Mouse (Mus musculus) left cerebral cortex, adult 2 months (tissue): ENCODE results near the gene Dlx5. TPM values are rescaled to one million over a fixed set of nuclear protein-coding genes. Genes with fewer than 3 reads are reported as not detected.

Experiments used
- DNase-seq, 2 experiments: peaks; one replicate each; pipeline ENCODE4 v3.0.0; 2021 to 2022; ENCODE audit warnings: low spot score in 2 of 2, mixed read lengths in 1 of 2; ENCODE audit errors: extremely low spot score in 1 of 2
- H3K27ac ChIP-seq: fragments of 200-600 bp; 2 replicates; pipeline ENCODE4 v1.8.1; 2022
- H3K4me3 ChIP-seq: fragments of 200-600 bp; 2 replicates; pipeline ENCODE4 v1.8.1; 2022
- CTCF ChIP-seq: fragments of 200-600 bp; IDR thresholded peaks from 2 replicates; pipeline ENCODE4 v1.8.1; 2022; ENCODE audit warnings: antibody characterized with exemption, mild to moderate bottlenecking, moderate library complexity
- intact Hi-C: fragments of 180-260 bp; cut with DNase I; formaldehyde crosslinking; loops from one replicate; pipeline ENCODE4 v1.15.1; 2025
- total RNA-seq, 2 experiments: library from RNA; stranded (reverse); gene quantifications; 2 replicates each; pipeline ENCODE4 v1.2.3; 2021

Dlx5 gene
- total RNA-seq, 2 experiments from 2014 or later, result 5.6 to 8.9 TPM

DNA sequence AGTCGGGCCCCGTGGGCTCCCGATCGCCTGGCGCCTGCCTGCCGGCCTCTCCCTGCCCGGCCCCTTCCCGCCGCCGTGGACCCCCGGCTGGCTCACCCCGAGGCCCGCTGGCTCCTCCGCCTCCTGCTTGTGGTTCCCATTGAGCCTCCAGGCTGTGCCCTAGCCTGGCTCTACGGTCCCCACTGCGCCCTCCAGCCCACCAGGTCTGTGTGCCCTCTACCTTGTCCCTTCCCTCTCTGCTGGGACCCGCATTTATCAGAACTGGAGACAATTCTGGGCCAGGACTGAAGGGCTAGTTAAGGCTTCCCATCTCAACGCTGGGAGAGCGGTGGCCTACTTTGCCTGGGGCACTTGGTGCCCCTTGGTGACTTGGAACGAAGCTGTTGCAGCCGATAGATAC lies 17.9 kb downstream of the Dlx5 start:
- DNase-seq, result no peak
- no peak for TF ChIP-seq CTCF
- intact Hi-C loops, result loop anchor here (5.0 kb wide), 1 partner anchor 287 kb away; the partner anchor contains the start of gene Sem1
- Histone ChIP-seq H3K4me3 (peak overlapping the region; percentile 37), H3K27ac (peak overlapping the region; percentile 19)

DNA sequence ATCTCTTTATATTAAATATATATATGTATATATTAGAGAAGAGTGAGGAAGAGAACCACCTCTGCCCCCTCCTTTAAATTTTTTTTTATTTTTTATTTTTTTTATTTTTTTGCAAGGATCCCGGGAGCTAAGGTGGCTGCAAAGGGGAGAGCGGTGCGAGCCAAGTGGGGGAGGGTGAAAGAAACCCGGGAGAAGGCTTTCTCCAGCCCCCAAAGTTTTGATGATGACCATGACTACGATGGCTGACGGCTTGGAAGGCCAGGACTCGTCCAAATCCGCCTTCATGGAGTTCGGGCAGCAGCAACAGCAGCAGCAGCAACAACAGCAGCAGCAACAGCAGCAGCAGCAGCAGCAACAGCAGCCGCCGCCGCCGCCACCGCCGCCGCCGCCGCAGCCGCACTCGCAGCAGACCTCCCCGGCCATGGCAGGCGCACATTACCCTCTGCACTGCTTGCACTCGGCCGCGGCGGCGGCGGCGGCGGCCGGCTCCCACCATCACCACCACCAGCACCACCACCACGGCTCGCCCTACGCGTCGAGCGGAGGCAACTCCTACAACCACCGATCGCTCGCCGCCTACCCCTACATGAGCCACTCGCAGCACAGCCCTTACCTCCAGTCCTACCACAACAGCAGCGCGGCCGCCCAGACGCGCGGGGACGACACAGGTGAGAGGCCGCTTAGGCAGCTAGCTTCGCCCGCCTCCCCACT lies 18.6 kb downstream of the Dlx5 start, which contains the start of gene Dlx6:
TSS of gene Dlx6 (plus strand) at position 175 of the 711 bp plus-strand sequence.
- TF ChIP-seq CTCF, result no peak
- H3K4me3 ChIP-seq, result peak within 1 kb of the TSS; percentile 37
- intact Hi-C loops, result loop anchor here (5.0 kb wide), 1 partner anchor 286 kb away; the partner anchor contains the start of gene Sem1
- H3K27ac ChIP-seq, result peak within 1 kb of the TSS; percentile 19
- no peak for DNase-seq

DNA sequence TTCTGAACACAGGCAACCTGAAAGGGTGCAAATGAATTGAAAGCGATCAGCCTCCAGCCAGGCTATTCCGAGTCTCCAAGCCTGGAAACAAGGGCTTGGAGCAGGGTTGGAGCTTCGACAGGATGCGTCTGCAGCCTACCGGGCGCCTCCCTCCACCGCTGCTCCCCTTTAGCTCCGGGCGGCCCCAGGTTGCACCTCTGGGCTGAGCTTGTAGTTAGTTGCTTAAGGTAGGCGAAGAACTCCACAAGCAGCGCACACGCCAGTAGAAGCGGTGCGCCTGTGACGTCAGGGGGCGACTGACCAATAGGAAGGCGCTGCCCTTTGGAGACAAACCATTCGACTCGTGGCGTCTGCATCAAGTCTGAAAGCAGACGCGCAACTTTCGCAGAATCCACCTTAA lies 19.3 kb downstream of the Dlx5 start:
- intact Hi-C loops, result loop anchor here (5.0 kb wide), 1 partner anchor 285 kb away; the partner anchor contains the start of gene Sem1
- Histone ChIP-seq H3K27ac (no peak overlapping the region), H3K4me3 (peak overlapping the region; percentile 17; the same call in 1 of the 2 replicates)

DNA sequence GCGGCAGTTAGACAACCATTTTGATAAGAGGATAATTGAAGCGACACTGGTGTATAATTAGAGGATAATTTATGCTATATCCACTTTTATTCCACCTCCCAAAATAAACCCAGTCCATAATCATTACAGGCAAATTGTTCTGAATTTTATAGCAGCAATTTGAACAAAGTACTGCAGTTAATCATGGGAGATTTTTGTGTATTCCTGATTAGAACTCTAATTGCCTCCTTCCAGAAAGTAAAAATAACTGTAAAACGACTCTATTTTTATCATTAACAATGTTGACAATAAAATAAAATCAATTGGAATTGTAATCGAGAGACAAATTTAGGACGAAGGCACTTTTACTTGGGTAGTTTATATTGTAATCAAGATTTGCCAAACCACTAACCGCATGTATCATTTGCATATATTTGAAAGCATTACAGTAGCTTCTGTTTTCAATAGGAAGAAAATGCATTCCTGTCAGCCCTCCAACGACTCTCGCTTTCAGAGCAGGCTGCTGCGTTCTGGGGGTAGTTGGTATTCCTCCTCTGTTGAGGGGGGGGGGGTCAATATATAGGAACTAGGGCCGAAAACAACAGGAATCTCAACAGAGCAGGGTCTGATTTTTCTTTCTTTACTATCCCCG lies 20.0 kb downstream of the Dlx5 start:
- intact Hi-C loops, result loop anchor here (5.0 kb wide), 1 partner anchor 285 kb away; the partner anchor contains the start of gene Sem1
- no peak overlapping the region; the same call in 1 of the 2 replicates for H3K4me3 ChIP-seq
- no peak for DNase-seq
- no peak overlapping the region for H3K27ac ChIP-seq
- no peak for TF ChIP-seq CTCF

More for the DNA sequence above, 19.3 kb downstream of the Dlx5 start:
- DNase-seq, result peak in 1 of 2 experiments; percentile 75
- no peak for TF ChIP-seq CTCF

DNA sequence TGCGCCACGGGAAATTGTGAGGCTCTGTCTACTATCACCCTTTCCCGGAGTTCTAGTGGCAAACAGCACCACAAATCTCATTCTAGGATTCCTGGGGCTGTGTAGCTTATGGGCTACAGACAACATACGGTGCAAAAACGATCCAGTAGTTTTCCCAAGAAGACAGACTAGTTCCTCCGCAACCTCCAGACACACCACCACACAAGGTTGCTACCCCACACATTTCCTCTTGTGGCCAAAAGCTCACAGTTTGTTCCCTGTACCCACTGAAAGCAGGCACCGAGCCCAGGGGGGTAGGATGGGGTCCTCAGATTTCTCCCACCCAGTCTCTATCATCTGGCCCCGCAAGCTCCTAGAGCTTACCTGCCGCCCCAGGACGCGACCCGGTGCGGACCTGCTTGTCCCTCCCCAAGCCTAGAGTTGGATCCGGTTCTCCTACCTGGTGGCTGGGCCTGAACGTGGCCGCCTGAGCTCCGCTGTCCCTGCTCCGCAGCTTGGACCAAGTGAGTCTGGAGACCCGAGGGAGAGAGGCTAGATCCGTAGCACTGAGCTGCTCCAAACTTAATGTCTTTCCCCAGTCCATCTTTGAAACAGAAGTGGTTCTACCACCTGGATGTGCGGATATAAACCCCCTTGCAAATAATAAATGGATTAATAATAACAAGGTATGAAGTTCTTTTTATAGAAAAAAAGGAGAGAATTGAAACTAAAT lies 20.6 kb downstream of the Dlx5 start:
- no peak for TF ChIP-seq CTCF
- H3K27ac ChIP-seq, result no peak overlapping the region; the same call in 1 of the 2 replicates
- intact Hi-C loops, result loop anchor here (5.0 kb wide), 1 partner anchor 284 kb away; the partner anchor contains the start of gene Sem1
- no peak for DNase-seq
- peak overlapping the region; percentile 32 for H3K4me3 ChIP-seq

DNA sequence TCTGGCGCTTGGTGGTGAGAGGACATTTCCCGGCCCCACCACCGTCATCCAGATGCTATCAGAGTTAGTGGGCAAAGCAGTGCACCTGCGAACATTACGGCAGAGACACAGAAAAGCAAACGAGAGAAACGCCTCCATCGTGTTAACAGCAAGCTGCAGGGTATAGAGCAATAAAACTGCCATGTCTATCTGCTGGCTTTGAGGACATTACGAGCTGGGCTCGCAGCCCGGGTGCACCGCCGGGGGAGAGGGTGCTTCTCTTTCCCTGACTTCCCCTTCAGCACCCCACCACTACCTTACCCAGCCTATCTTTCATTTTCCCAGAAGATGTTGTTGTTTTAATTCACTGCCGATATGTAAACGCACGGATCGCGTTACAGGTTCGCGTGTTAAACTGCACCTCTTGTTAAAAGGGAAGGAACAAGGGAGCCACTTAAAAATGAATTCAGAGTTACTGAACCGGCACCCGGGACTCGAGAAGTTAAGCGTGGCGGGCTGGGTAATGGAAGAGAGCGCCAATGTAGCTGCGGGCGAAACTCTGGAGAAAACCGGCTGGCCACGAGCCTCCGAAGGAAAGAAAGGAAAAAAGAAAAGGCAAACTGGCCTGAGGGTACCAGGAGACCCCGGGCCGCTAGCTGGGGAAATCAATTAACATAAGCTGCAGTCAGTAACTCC lies 21.3 kb downstream of the Dlx5 start:
- DNase-seq, result no peak
- intact Hi-C loops, result loop anchor here (5.0 kb wide), 1 partner anchor 283 kb away; the partner anchor contains the start of gene Sem1
- no peak for TF ChIP-seq CTCF
- H3K4me3 ChIP-seq, result peak overlapping the region; percentile 32
- peak overlapping the region; percentile 24; the same call in 1 of the 2 replicates for H3K27ac ChIP-seq

DNA sequence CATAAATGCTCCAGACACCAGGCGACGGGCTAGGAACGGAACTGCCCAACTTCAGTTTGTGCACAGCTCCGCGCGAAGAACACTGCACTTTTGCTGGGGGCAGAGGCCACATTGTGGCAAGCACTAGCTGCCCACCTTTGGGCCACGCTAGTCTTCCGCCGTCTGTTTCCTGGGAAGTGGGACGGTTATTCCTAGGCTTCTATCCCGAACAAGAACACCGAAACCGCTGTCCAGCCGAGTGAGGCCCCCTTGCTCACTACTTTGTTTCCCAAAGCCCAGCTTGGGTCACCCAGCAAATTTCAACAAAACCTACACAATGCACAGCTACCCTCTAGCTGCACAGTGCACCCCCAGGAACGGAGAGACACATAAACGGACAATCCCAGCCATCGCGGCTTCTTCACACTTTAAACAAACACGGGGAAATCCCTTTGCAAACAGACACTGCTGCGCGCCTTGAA lies 21.9 kb downstream of the Dlx5 start:
- Histone ChIP-seq H3K27ac (no peak overlapping the region; the same call in 1 of the 2 replicates), H3K4me3 (peak overlapping the region; percentile 32)
- intact Hi-C loops, result loop anchor here (5.0 kb wide), 1 partner anchor 283 kb away; the partner anchor contains the start of gene Sem1
- DNase-seq, result no peak
- no peak for TF ChIP-seq CTCF

DNA sequence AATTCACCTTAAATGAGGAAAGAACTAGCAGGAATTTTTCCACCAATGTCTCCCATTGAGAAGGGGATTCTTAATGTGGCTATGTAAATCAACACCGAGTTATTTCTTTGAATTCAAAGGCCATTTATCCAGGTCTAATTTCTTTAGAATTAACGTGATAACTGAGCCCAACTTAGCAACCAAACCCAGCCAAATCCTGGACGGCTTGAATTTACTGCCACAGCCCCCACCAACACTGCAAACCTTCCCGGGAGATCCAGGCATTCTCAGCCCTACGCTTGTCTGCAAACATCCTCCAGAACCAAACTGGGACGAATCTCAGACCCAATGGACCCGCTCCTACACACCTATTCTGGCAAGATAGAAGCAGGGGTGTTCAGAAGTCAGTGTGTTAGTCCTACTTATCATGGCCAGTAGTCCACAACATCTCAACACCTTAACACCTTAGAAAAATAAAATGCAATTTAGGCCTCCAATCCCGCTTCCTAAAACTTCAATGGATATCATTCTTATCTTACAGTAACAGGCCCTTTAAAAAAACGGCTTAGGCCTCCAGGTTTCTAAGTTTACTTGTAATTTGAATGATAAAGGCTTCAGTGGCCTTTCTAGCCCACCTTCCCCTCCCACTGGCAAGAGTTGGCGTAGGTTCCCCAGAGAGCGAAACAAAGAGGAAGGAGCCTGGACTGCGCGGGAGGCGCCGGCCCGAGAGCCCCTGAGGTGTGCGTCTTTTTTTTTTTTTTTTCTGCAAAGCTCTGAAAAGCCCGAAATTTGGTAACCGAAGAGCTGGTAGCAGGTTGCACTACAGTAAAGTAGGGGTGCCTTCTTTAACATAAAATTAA lies 22.6 kb downstream of the Dlx5 start:
- intact Hi-C loops, result no loop called here
- H3K27ac ChIP-seq, result no peak overlapping the region
- DNase-seq, result no peak
- H3K4me3 ChIP-seq, result peak overlapping the region; percentile 22
- TF ChIP-seq CTCF, result no peak

DNA sequence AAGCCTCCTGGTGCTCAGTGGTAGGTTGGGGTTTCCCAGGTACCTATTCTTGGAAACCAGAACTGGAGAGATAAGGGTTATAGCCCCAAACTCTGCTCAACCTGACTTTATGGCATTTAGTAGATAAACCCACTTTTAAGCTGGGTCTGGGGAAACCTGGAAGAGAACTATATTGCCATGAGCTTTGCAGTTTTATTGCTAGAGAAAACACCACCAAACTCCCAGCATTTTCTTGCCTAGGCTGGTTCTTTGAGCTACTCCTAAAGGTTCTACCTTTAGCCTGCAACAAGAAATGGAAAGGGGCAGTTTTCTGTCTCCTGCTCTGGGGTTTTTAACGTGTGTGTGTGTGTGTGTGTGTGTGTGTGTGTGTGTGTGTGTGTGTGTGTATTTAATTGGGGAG lies 23.3 kb downstream of the Dlx5 start:
- Histone ChIP-seq H3K27ac (no peak overlapping the region), H3K4me3 (no peak overlapping the region)
- intact Hi-C loops, result no loop called here
- no peak for TF ChIP-seq CTCF
- DNase-seq, result no peak

DNA sequence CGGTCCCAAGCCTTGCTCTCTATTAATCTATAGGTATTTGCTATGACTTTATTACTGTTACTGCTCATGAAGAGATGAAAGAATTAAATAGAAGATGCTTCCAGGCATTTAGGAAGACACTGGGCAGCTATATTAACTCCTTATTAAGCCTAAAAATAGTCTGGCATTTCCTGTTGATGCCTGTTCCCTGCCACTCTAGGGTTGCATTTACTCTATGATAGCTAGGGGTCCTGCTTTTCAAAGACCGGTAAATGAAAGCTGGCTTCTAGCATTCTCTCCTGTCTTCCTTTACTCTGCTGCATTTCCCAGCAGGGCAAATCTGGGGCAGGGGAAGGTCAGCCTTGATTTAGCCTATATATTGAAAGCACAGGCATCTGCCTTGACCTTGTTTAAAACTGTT lies 24.1 kb downstream of the Dlx5 start:
- H3K4me3 ChIP-seq, result no peak overlapping the region

More for the DNA sequence above, 24.1 kb downstream of the Dlx5 start:
- no peak for DNase-seq
- H3K27ac ChIP-seq, result no peak overlapping the region
- intact Hi-C loops, result no loop called here
- TF ChIP-seq CTCF, result no peak
